Mouse (Mus musculus) cerebellum, adult 18-20 months (tissue): Measurements from ENCODE around the gene Gabrg3.

Experiments used
- DNase-seq, 2 experiments: peaks; one replicate each; pipeline ENCODE4 v3.0.0; 2021

Gene Gabrg3

GRCm38 (mm10) chr7:57386517-57387340 lies at the start of gene Gabrg3:
Gabrg3 (minus strand) TSS chr7:57387188.
- DNase-seq, result peak; percentile 3 to 4

- DNase-seq, result no peak
Observed at GRCm38 (mm10) chr7:57422675-57423074, 35.7 kb upstream of the Gabrg3 start.

GRCm38 (mm10) chr7:57421044-57421443 lies 34.1 kb upstream of the Gabrg3 start:
- DNase-seq, result no peak

GRCm38 (mm10) chr7:57419392-57419791 lies 32.4 kb upstream of the Gabrg3 start, which contains the start of gene Gabrb3:
Gabrb3 (plus strand) TSS chr7:57419692.
- DNase-seq, result no peak

- DNase-seq, result no peak
Observed at GRCm38 (mm10) chr7:57412896-57413295, 25.9 kb upstream of the Gabrg3 start.

GRCm38 (mm10) chr7:57411163-57411562 lies 24.2 kb upstream of the Gabrg3 start:
- no peak for DNase-seq

GRCm38 (mm10) chr7:57393551-57393950 lies 6.6 kb upstream of the Gabrg3 start:
- no peak for DNase-seq

- no peak for DNase-seq
Observed at GRCm38 (mm10) chr7:57390046-57390445, 3.1 kb upstream of the Gabrg3 start.

- DNase-seq, result no peak
Observed at GRCm38 (mm10) chr7:57387341-57387654, 310 bp upstream of the Gabrg3 start.

- peak in 1 of 2 experiments; percentile 8 for DNase-seq
Observed at GRCm38 (mm10) chr7:57384112-57384511, 2.9 kb downstream of the Gabrg3 start.

- DNase-seq, result no peak
Observed at GRCm38 (mm10) chr7:57366013-57366390, 21.0 kb downstream of the Gabrg3 start.

- no peak for DNase-seq
Observed at GRCm38 (mm10) chr7:57365134-57366012, 21.6 kb downstream of the Gabrg3 start.

GRCm38 (mm10) chr7:57363812-57364211 lies 23.2 kb downstream of the Gabrg3 start:
- DNase-seq, result no peak

GRCm38 (mm10) chr7:57357871-57358540 lies 29.0 kb downstream of the Gabrg3 start:
- no peak for DNase-seq

GRCm38 (mm10) chr7:57356565-57357301 lies 30.3 kb downstream of the Gabrg3 start:
- DNase-seq, result no peak

- DNase-seq, result no peak
Observed at GRCm38 (mm10) chr7:57348774-57349173, 38.2 kb downstream of the Gabrg3 start.

GRCm38 (mm10) chr7:57341910-57342309 lies 45.1 kb downstream of the Gabrg3 start:
- DNase-seq, result no peak

GRCm38 (mm10) chr7:57331211-57331610 lies 55.8 kb downstream of the Gabrg3 start:
- no peak for DNase-seq

GRCm38 (mm10) chr7:57330240-57330639 lies 56.7 kb downstream of the Gabrg3 start:
- DNase-seq, result no peak

GRCm38 (mm10) chr7:57324473-57324872 lies 62.5 kb downstream of the Gabrg3 start:
- no peak for DNase-seq

GRCm38 (mm10) chr7:57322086-57322485 lies 64.9 kb downstream of the Gabrg3 start:
- DNase-seq, result no peak

- DNase-seq, result no peak
Observed at GRCm38 (mm10) chr7:57314971-57315370, 72.0 kb downstream of the Gabrg3 start.

GRCm38 (mm10) chr7:57312018-57312417 lies 75.0 kb downstream of the Gabrg3 start:
- DNase-seq, result no peak
